Mouse (Mus musculus): ENCODE results near the gene Clnk. TPM values are rescaled to one million over a fixed set of nuclear protein-coding genes. Genes with fewer than 3 reads are reported as not detected.
"Not testable (repeated sequence)": the region's sequence is repeated elsewhere in the genome, so short reads cannot be mapped to it uniquely, and the experiment has no call there.

The Clnk gene
- polyA plus RNA-seq (2015; fragmentation: Nextera tagmentation; extraction: Ambion mirVana), result 0.32 TPM in 1 of 2 replicates, not detected in the other

DNA sequence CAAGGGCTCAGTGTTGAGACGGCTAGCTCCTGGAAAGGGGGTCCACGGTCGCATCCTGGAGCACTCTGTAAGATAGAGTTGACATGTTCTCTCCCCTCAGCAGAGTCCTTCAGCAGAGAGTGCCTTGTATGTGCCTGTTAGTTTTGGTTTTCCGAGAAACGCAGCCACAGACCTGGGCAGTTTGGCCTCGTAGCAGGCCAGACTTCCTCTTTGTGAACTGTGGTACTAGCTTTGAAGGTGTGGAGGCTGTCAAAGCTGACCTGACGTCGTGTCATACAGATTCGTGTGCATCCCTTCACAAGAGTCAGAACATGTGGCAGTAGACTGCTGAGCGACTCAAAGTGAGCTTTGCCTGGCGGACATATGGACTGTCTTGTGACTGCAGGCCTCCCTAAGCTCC, at the start of gene Clnk:
TSS of gene Clnk (minus strand) at position 191 of the 400 bp plus-strand sequence.
- Histone ChIP-seq H3K27me3 (ENCODE audit: control insufficient read depth, insufficient read depth, low read length) (no peaks in the 10 kb centered on the region), H3K4me1 (ENCODE audit: control insufficient read depth, insufficient read depth, low read length) (no peaks in the 10 kb centered on the region), H3K9me3 (replicated peaks; ENCODE audit: control insufficient read depth, low read length) (no peaks in the 10 kb centered on the region), H3K9ac (ENCODE audit: low read length) (no peak within 1 kb of the TSS), H3K4me3 (replicated peaks; ENCODE audit: low read length) (no peak within 1 kb of the TSS), H3K4me2 (ENCODE audit: low read depth, low read length) (no peak within 1 kb of the TSS), H3K36me3 (ENCODE audit: control insufficient read depth, insufficient read depth, low read length) (no peaks in the 10 kb centered on the region), H3K27ac (ENCODE audit: low read length) (no peak within 1 kb of the TSS)
- ATAC-seq (ENCODE audit: insufficient read depth, low FRiP score), result no peak
- WGBS, result 75% methylated on average over 11 of the region's 11 CpGs

DNA sequence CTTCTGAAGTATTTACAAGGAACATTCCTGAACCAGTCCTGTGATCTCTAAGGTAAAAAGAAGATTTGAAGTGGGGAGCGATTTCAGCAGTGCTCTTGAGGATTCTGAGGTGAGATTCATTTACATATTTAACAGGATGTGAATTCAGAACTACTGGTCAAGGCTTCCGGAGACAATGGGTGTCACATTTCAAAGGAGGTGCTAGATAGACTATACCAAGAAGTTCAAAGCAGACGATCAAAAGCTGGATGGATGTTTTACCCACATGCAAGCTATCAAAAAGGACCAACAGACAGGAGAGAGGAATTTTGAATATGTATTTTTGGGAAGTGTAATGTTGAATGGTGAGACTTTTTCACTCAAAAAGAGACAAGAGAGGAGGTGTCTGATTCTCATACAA, 28.7 kb upstream of the Clnk start:
- no peak for ATAC-seq (ENCODE audit: insufficient read depth, low FRiP score)
- no peaks in the 10 kb centered on the region for H3K36me3 ChIP-seq (ENCODE audit: control insufficient read depth, insufficient read depth, low read length)
- H3K4me3 ChIP-seq (replicated peaks; ENCODE audit: low read length), result no peak overlapping the region
- no peak overlapping the region for H3K4me2 ChIP-seq (ENCODE audit: low read depth, low read length)
- H3K4me1 ChIP-seq (ENCODE audit: control insufficient read depth, insufficient read depth, low read length), result no peaks in the 10 kb centered on the region
- H3K27me3 ChIP-seq (ENCODE audit: control insufficient read depth, insufficient read depth, low read length), result no peaks in the 10 kb centered on the region
- no peak overlapping the region for H3K27ac ChIP-seq (ENCODE audit: low read length)
- WGBS, result 60% methylated on average over 3 of the region's 3 CpGs
- H3K9ac ChIP-seq (ENCODE audit: low read length), result no peak overlapping the region
- H3K9me3 ChIP-seq (replicated peaks; ENCODE audit: control insufficient read depth, low read length), result no peaks in the 10 kb centered on the region

GRCm38 (mm10) chr5:38904528-38905044, 28.0 kb upstream of the Clnk start:
- H3K4me3 ChIP-seq (replicated peaks; ENCODE audit: low read length), result no peak overlapping the region
- no peak for ATAC-seq (ENCODE audit: insufficient read depth, low FRiP score)
- H3K27me3 ChIP-seq (ENCODE audit: control insufficient read depth, insufficient read depth, low read length), result no peaks in the 10 kb centered on the region
- H3K9ac ChIP-seq (ENCODE audit: low read length), result no peak overlapping the region
- no peak overlapping the region for H3K4me2 ChIP-seq (ENCODE audit: low read depth, low read length)
- H3K36me3 ChIP-seq (ENCODE audit: control insufficient read depth, insufficient read depth, low read length), result no peaks in the 10 kb centered on the region
- no peak overlapping the region for H3K27ac ChIP-seq (ENCODE audit: low read length)
- WGBS, result 78% methylated on average over 3 of the region's 3 CpGs
- no peaks in the 10 kb centered on the region for H3K9me3 ChIP-seq (replicated peaks; ENCODE audit: control insufficient read depth, low read length)
- H3K4me1 ChIP-seq (ENCODE audit: control insufficient read depth, insufficient read depth, low read length), result no peaks in the 10 kb centered on the region

GRCm38 (mm10) chr5:38902889-38903288, 26.3 kb upstream of the Clnk start:
- H3K9ac ChIP-seq (ENCODE audit: low read length), result no peak overlapping the region
- ATAC-seq (ENCODE audit: insufficient read depth, low FRiP score), result no peak
- H3K36me3 ChIP-seq (ENCODE audit: control insufficient read depth, insufficient read depth, low read length), result no peaks in the 10 kb centered on the region
- no peak overlapping the region for H3K4me3 ChIP-seq (replicated peaks; ENCODE audit: low read length)
- H3K9me3 ChIP-seq (replicated peaks; ENCODE audit: control insufficient read depth, low read length), result no peaks in the 10 kb centered on the region
- 69% methylated on average over 3 of the region's 3 CpGs for WGBS
- H3K27ac ChIP-seq (ENCODE audit: low read length), result no peak overlapping the region
- no peak overlapping the region for H3K4me2 ChIP-seq (ENCODE audit: low read depth, low read length)
- no peaks in the 10 kb centered on the region for H3K27me3 ChIP-seq (ENCODE audit: control insufficient read depth, insufficient read depth, low read length)
- no peaks in the 10 kb centered on the region for H3K4me1 ChIP-seq (ENCODE audit: control insufficient read depth, insufficient read depth, low read length)

GRCm38 (mm10) chr5:38899051-38899450, 22.4 kb upstream of the Clnk start:
- H3K4me2 ChIP-seq (ENCODE audit: low read depth, low read length), result no peak overlapping the region
- H3K27ac ChIP-seq (ENCODE audit: low read length), result no peak overlapping the region
- no peaks in the 10 kb centered on the region for H3K27me3 ChIP-seq (ENCODE audit: control insufficient read depth, insufficient read depth, low read length)
- H3K4me3 ChIP-seq (replicated peaks; ENCODE audit: low read length), result no peak overlapping the region
- no peaks in the 10 kb centered on the region for H3K9me3 ChIP-seq (replicated peaks; ENCODE audit: control insufficient read depth, low read length)
- 0 out of 2 replicates have a peak, but pooled peaks have one; percentile 35 for ATAC-seq (ENCODE audit: insufficient read depth, low FRiP score)
- H3K4me1 ChIP-seq (ENCODE audit: control insufficient read depth, insufficient read depth, low read length), result no peaks in the 10 kb centered on the region
- no peaks in the 10 kb centered on the region for H3K36me3 ChIP-seq (ENCODE audit: control insufficient read depth, insufficient read depth, low read length)
- 53% methylated on average over 2 of the region's 2 CpGs for WGBS
- no peak overlapping the region for H3K9ac ChIP-seq (ENCODE audit: low read length)

DNA sequence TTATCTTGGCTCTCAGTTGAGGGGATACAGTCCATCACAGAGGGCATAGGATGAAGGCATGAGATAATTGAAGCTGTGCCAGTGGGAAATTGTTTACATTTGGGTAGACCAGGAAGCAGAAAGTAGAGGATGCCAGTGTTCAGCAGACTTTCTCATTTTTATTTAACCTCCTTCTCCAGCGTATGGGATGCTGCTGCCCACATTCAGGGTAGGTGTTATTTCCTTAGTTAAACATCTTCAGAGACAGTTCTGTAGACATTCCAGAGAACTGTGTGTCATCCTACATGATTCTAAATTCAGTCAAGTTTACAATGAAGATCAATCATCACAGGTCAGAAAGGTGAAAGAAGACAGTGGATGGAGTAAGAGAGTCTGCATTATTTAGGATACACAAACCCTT, 12.0 kb upstream of the Clnk start:
- Histone ChIP-seq H3K4me1 (ENCODE audit: control insufficient read depth, insufficient read depth, low read length) (no peaks in the 10 kb centered on the region), H3K9ac (ENCODE audit: low read length) (no peak overlapping the region), H3K4me2 (ENCODE audit: low read depth, low read length) (no peak overlapping the region), H3K9me3 (replicated peaks; ENCODE audit: control insufficient read depth, low read length) (no peaks in the 10 kb centered on the region), H3K27ac (ENCODE audit: low read length) (no peak overlapping the region), H3K4me3 (replicated peaks; ENCODE audit: low read length) (no peak overlapping the region), H3K36me3 (ENCODE audit: control insufficient read depth, insufficient read depth, low read length) (no peaks in the 10 kb centered on the region), H3K27me3 (ENCODE audit: control insufficient read depth, insufficient read depth, low read length) (no peaks in the 10 kb centered on the region)
- WGBS, result 85% methylated on average over 1 of the region's 1 CpGs
- ATAC-seq (ENCODE audit: insufficient read depth, low FRiP score), result no peak

GRCm38 (mm10) chr5:38886623-38887275, 10.1 kb upstream of the Clnk start:
- no peaks in the 10 kb centered on the region for H3K9me3 ChIP-seq (replicated peaks; ENCODE audit: control insufficient read depth, low read length)
- ATAC-seq (ENCODE audit: insufficient read depth, low FRiP score), result no peak
- no peak overlapping the region for H3K9ac ChIP-seq (ENCODE audit: low read length)
- H3K4me3 ChIP-seq (replicated peaks; ENCODE audit: low read length), result no peak overlapping the region
- 88% methylated on average over 2 of the region's 2 CpGs for WGBS
- H3K4me2 ChIP-seq (ENCODE audit: low read depth, low read length), result no peak overlapping the region
- H3K4me1 ChIP-seq (ENCODE audit: control insufficient read depth, insufficient read depth, low read length), result no peaks in the 10 kb centered on the region
- no peaks in the 10 kb centered on the region for H3K36me3 ChIP-seq (ENCODE audit: control insufficient read depth, insufficient read depth, low read length)
- H3K27ac ChIP-seq (ENCODE audit: low read length), result no peak overlapping the region
- no peaks in the 10 kb centered on the region for H3K27me3 ChIP-seq (ENCODE audit: control insufficient read depth, insufficient read depth, low read length)

DNA sequence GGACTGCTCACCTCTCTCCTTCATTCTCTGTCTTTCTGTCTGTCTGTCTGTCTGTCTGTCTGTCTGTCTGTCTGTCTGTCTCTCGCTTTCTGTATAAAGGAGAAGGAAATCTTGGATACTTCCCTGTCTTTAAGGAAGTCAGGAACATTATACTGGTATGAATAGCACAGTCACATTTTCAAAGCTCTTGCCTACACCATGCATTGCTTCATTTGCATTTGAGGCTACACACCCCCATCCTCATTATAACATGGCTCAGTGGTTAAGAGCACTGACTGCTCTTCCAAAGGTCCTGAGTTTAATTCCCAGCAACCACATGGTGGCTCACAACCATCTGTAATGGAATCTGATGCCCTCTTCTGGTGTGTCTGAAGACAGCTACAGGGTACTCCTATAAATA, 6.0 kb upstream of the Clnk start:
- not testable (repeated sequence) for H3K4me3 ChIP-seq (replicated peaks; ENCODE audit: low read length); H3K4me2 ChIP-seq (ENCODE audit: low read depth, low read length); ATAC-seq (ENCODE audit: insufficient read depth, low FRiP score); H3K4me1 ChIP-seq (ENCODE audit: control insufficient read depth, insufficient read depth, low read length); H3K9ac ChIP-seq (ENCODE audit: low read length); H3K27me3 ChIP-seq (ENCODE audit: control insufficient read depth, insufficient read depth, low read length); H3K27ac ChIP-seq (ENCODE audit: low read length); H3K9me3 ChIP-seq (replicated peaks; ENCODE audit: control insufficient read depth, low read length); H3K36me3 ChIP-seq (ENCODE audit: control insufficient read depth, insufficient read depth, low read length)
- WGBS, result 93% methylated on average over 1 of the region's 1 CpGs

DNA sequence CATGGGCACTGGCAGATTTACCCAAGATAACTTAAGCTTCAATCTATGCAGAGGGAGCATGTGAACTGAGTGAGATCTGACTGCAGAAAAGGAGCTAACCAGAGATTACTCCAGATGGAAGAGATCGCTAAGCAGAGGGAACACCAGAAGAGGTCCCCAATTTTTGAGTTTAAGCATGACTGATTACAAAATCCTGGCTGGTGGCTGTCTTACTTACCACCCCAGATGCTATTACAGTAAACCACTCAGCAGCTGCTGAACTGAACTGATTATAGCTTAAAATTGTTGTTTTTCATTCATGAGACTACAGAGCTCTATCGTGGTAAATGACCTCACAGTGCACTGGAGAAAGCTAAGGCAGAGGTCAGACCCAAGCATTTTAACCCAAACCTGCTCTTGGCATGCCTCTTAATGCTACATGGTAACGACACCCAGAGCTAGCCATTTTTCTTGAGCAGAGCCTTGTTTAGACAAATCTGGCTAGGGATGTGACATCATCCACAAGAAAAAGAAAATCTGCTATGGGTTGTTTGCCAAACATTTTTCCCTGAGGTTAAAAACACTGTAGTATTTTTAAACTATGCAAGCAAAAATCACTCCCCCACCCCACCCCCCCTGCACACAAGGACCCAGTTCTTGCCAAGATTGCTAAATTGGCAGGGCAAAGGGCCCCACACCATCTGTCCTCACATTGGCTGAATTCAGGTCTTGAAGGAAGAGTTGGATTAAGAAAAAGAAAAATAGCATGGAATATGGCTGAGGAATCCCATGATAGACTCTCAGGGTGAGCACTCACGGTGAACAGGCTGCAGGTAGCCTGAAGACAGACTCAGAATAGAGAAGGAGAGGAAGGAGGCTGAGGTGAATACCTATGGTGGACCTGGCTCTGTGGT, 5.4 kb upstream of the Clnk start:
- Histone ChIP-seq H3K9me3 (replicated peaks; ENCODE audit: control insufficient read depth, low read length) (no peaks in the 10 kb centered on the region), H3K36me3 (ENCODE audit: control insufficient read depth, insufficient read depth, low read length) (no peaks in the 10 kb centered on the region), H3K27ac (ENCODE audit: low read length) (no peak overlapping the region), H3K9ac (ENCODE audit: low read length) (no peak overlapping the region), H3K4me3 (replicated peaks; ENCODE audit: low read length) (no peak overlapping the region), H3K27me3 (ENCODE audit: control insufficient read depth, insufficient read depth, low read length) (no peaks in the 10 kb centered on the region), H3K4me1 (ENCODE audit: control insufficient read depth, insufficient read depth, low read length) (no peaks in the 10 kb centered on the region), H3K4me2 (ENCODE audit: low read depth, low read length) (no peak overlapping the region)
- peak; percentile 79; the same call in 1 of the 2 replicates for ATAC-seq (ENCODE audit: insufficient read depth, low FRiP score)
- 32% methylated on average over 4 of the region's 4 CpGs for WGBS

All from stomach, embryonic 16.5 days (tissue).